Mouse (Mus musculus) heart, postnatal 0 days (tissue): ENCODE results near the gene Farsb. TPM values are rescaled to one million over a fixed set of nuclear protein-coding genes. Genes with fewer than 3 reads are reported as not detected.

Source experiments
- ATAC-seq: fragments of 200-750 bp; cut with Nextera tagmentation; 2 replicates; pipeline ENCODE4 v1.8.0; 2017; ENCODE audit warnings: low read depth, moderate number of reproducible peaks, moderate library complexity; ENCODE audit not compliant: insufficient read depth
- DNase-seq: peaks from one replicate; pipeline ENCODE4 v3.0.0-alpha.2; 2016; ENCODE audit warnings: low spot score
- H3K27ac ChIP-seq: fragments of 300-500 bp; sonication (generic); 2 replicates; pipeline ENCODE4 v1.5.1; 2014; ENCODE audit warnings: low read depth, mild to moderate bottlenecking
- H3K27me3 ChIP-seq: fragments of 300-500 bp; sonication (generic); 2 replicates; pipeline ENCODE4 v1.6.1; 2014; ENCODE audit warnings: low read length, mixed read lengths; ENCODE audit not compliant: control insufficient read depth, insufficient read depth
- H3K36me3 ChIP-seq: fragments of 300-500 bp; sonication (generic); replicated peaks from 2 replicates; pipeline ENCODE4 v1.6.1; 2014; ENCODE audit warnings: low read length, mixed read lengths; ENCODE audit not compliant: control insufficient read depth, insufficient read depth
- H3K4me1 ChIP-seq: fragments of 300-500 bp; sonication (generic); 2 replicates; pipeline ENCODE4 v1.6.1; 2014; ENCODE audit warnings: antibody characterized with exemption; ENCODE audit not compliant: control insufficient read depth, insufficient read depth
- H3K4me2 ChIP-seq: fragments of 300-500 bp; sonication (generic); 2 replicates; pipeline ENCODE4 v1.6.1; 2014; ENCODE audit warnings: low read depth, mild to moderate bottlenecking, low read length, moderate library complexity
- H3K4me3 ChIP-seq: fragments of 300-500 bp; sonication (generic); 2 replicates; pipeline ENCODE4 v1.5.1; 2014; ENCODE audit warnings: low read depth, low read length
- H3K9ac ChIP-seq: fragments of 300-500 bp; sonication (generic); replicated peaks from 2 replicates; pipeline ENCODE4 v1.6.1; 2014; ENCODE audit warnings: low read depth, low read length, mixed read lengths
- H3K9me3 ChIP-seq: fragments of 300-500 bp; sonication (generic); replicated peaks from 2 replicates; pipeline ENCODE4 v1.6.1; 2016; ENCODE audit warnings: low read length; ENCODE audit not compliant: control insufficient read depth
- CTCF ChIP-seq: IDR thresholded peaks from 2 replicates; pipeline ENCODE4 v1.5.1; 2016; ENCODE audit warnings: antibody characterized with exemption, control low read depth, low read depth
- EP300 ChIP-seq: IDR thresholded peaks from 2 replicates; pipeline ENCODE4 v1.6.1; 2016; ENCODE audit warnings: antibody characterized with exemption, low read depth
- WGBS: fragments of 180-500 bp; shearing (Covaris S2); extraction: QIAGEN DNeasy Blood & Tissue Kit; methylation state at CpG from one replicate; pipeline ENCODE4 v1.1.7; 2014; 5-methylcytosine and 5-hydroxymethylcytosine counted together
- polyA plus RNA-seq: library from polyadenylated mRNA; unstranded; fragments of >200 nt; fragmentation: Nextera tagmentation; extraction: Ambion mirVana; gene quantifications from 2 replicates; pipeline ENCODE4 v1.2.1, GENCODE M21; 2015
- total RNA-seq: library from RNA; depleted of rRNA; stranded (reverse); fragments of >200 nt; gene quantifications from 2 replicates; pipeline ENCODE4 v1.2.3, GENCODE M21; 2014; ENCODE audit warnings: low replicate concordance

The Farsb gene
- total and polyA plus RNA-seq, 2 experiments from 2014 or later, result 55.8 to 75.1 TPM

GRCm38 (mm10) chr1:78433472-78433871, 55.2 kb downstream of the Farsb start:
- WGBS, result 94% methylated on average over 9 of the region's 9 CpGs
- peaks cover 6% of the 10 kb centered on the region; the same call in 1 of the 2 replicates for H3K4me1 ChIP-seq
- ATAC-seq (no peak), DNase-seq (no peak)
- H3K4me3 ChIP-seq, result no peak overlapping the region
- H3K36me3 ChIP-seq, result 0 out of 2 replicates have a peak, but pooled peaks cover 4% of the 10 kb centered on the region
- no peak for TF ChIP-seq CTCF
- no peak for TF ChIP-seq EP300
- no peak overlapping the region for H3K4me2 ChIP-seq
- no peaks in the 10 kb centered on the region for H3K9me3 ChIP-seq
- no peak overlapping the region for H3K27ac ChIP-seq
- no peak overlapping the region for H3K9ac ChIP-seq
- no peaks in the 10 kb centered on the region for H3K27me3 ChIP-seq

- H3K36me3 ChIP-seq, result 0 out of 2 replicates have a peak, but pooled peaks cover 8% of the 10 kb centered on the region
- no peak overlapping the region for H3K9ac ChIP-seq
- no peak overlapping the region for H3K4me3 ChIP-seq
- 80% methylated on average over 11 of the region's 11 CpGs for WGBS
- no peak for DNase-seq
- H3K9me3 ChIP-seq, result no peaks in the 10 kb centered on the region
- no peak for TF ChIP-seq CTCF
- no peak for TF ChIP-seq EP300
- no peaks in the 10 kb centered on the region for H3K27me3 ChIP-seq
- H3K4me1 ChIP-seq, result peaks cover 22% of the 10 kb centered on the region
- ATAC-seq, result no peak
- H3K4me2 ChIP-seq, result no peak overlapping the region
- H3K27ac ChIP-seq, result no peak overlapping the region
These were observed 59.8 kb downstream of the Farsb start for GRCm38 (mm10) chr1:78428851-78429250.

GRCm38 (mm10) chr1:78426841-78427240, 61.9 kb downstream of the Farsb start:
- H3K9me3 ChIP-seq, result no peaks in the 10 kb centered on the region
- H3K4me1 ChIP-seq, result peaks cover 26% of the 10 kb centered on the region
- no peak overlapping the region for H3K9ac ChIP-seq
- H3K4me2 ChIP-seq, result no peak overlapping the region
- no peaks in the 10 kb centered on the region for H3K27me3 ChIP-seq
- H3K27ac ChIP-seq, result peak overlapping the region; percentile 70
- peaks cover 4% of the 10 kb centered on the region; the same call in 1 of the 2 replicates for H3K36me3 ChIP-seq
- no peak overlapping the region for H3K4me3 ChIP-seq
- ATAC-seq, result no peak
- TF ChIP-seq CTCF (no peak), EP300 (no peak)
- no peak for DNase-seq
- WGBS, result 28% methylated on average over 3 of the region's 3 CpGs

GRCm38 (mm10) chr1:78425793-78426700, 62.6 kb downstream of the Farsb start:
- H3K9me3 ChIP-seq, result no peaks in the 10 kb centered on the region
- peak; percentile 78 for DNase-seq
- H3K4me1 ChIP-seq, result peaks cover 26% of the 10 kb centered on the region
- H3K27me3 ChIP-seq, result no peaks in the 10 kb centered on the region
- peak overlapping the region; percentile 11; the same call in 1 of the 2 replicates for H3K4me2 ChIP-seq
- ATAC-seq, result peak; percentile 93
- H3K36me3 ChIP-seq, result peaks cover 4% of the 10 kb centered on the region; the same call in 1 of the 2 replicates
- 39% methylated on average over 7 of the region's 7 CpGs for WGBS
- no peak overlapping the region for H3K9ac ChIP-seq
- no peak for TF ChIP-seq CTCF
- TF ChIP-seq EP300, result no peak; the same call in 1 of the 2 replicates
- H3K27ac ChIP-seq, result peak overlapping the region; percentile 86
- no peak overlapping the region for H3K4me3 ChIP-seq

GRCm38 (mm10) chr1:78425309-78425708, 63.4 kb downstream of the Farsb start:
- no peak overlapping the region for H3K9ac ChIP-seq
- no peaks in the 10 kb centered on the region for H3K27me3 ChIP-seq
- TF ChIP-seq EP300 (no peak), CTCF (no peak)
- DNase-seq (no peak), ATAC-seq (no peak)
- peaks cover 26% of the 10 kb centered on the region for H3K4me1 ChIP-seq
- H3K36me3 ChIP-seq, result peaks cover 4% of the 10 kb centered on the region; the same call in 1 of the 2 replicates
- H3K27ac ChIP-seq, result peak overlapping the region; percentile 86
- no peak overlapping the region for H3K4me3 ChIP-seq
- no peaks in the 10 kb centered on the region for H3K9me3 ChIP-seq
- no peak overlapping the region for H3K4me2 ChIP-seq
- WGBS, result 88% methylated on average over 7 of the region's 7 CpGs
